Mouse (Mus musculus): ENCODE data around the gene Supt5.

DNA sequence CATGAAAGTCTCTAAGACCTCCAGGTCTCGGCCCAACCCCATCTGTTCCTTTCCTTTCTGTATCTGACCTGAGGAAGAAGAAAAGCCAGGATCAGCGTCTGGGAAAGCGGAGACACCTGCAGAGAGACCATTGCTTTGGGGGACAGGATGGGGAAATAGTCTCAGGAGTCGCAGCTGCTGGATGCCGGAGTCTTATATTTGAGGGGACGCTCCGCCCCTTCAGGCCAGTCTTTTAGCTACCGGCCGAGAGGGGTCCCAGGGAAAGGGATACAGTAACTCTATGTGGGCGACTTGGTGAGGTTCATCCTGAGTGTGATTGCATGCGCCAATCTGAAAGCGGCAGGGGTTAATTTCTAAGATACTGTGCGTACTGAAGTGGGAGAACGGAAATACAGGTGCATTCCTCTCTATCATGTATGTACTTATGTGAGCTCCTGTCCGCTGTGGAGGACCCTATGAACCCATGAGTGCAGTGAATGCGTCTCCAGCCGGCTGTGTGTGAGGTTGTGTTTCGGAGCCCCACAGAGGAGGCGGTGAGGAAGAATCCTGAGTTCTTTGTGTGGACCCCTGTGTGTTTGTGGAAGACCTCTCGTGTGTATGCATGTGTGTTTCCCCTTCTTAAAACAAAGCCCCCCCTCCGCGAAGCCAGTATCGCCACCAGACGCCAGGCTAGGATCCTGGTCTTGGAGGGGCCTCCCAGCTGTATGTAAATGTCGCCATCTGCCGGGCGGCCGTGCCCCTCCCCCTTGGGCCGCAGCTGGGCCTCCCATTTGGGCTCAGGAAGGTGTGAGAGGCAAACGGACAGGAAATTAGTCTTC is 36.7 kb downstream of the Supt5 start, which contains the start of gene Dll3:
- TF ChIP-seq GATA1 (IDR thresholded peaks at IDR 0.05; ENCODE audit: borderline replicate concordance, low read length) (no peak), FLI1 (IDR thresholded peaks at IDR 0.05; ENCODE audit: low read length) (no peak)

Measured in megakaryocyte, embryonic 14.5 days (primary cell).